Mouse (Mus musculus) brain, embryonic 14.5 days (tissue): ENCODE data around the gene Ikzf2.

ENCODE experiments used
- CTCF ChIP-seq: fragments of 200-500 bp; IDR thresholded peaks from 2 replicates; pipeline ENCODE4 v1.5.1; 2012; ENCODE audit warnings: inconsistent platforms, mild to moderate bottlenecking, moderate library complexity, borderline replicate concordance; ENCODE audit not compliant: insufficient read depth, insufficient read length; ENCODE audit errors: extremely low read depth
- POLR2A ChIP-seq: fragments of 200-500 bp; IDR thresholded peaks from 2 replicates; pipeline ENCODE4 v1.6.1; 2012; ENCODE audit warnings: mild to moderate bottlenecking, inconsistent platforms, borderline replicate concordance; ENCODE audit not compliant: poor library complexity, insufficient read depth, insufficient read length, severe bottlenecking; ENCODE audit errors: extremely low read depth

DNA sequence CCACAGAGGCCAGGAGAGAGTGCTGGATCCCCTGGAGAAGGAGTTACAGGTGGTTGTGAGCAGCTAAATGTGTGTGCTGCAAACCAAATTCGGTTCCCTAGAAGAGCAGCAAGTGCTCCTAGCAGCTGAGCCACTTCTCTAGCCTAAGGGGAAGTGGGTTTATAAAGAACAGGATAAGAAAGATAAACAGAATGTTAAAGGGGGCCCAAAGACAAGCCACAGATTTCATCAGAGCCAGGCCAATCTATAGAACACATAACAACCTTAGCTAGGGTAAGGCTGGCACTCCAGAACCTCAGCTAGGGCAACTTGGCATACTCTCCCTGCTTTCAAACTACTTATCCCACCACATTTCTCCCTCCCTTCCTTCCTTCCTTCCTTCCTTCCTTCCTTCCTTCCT lies 32.1 kb downstream of the Ikzf2 start:
- no peak for TF ChIP-seq POLR2A
- TF ChIP-seq CTCF: no peak
